Mouse (Mus musculus): ENCODE data around the gene Mylpf. TPM values are rescaled to one million over a fixed set of nuclear protein-coding genes. Genes with fewer than 3 reads are reported as not detected.

Gene Mylpf
- polyA plus RNA-seq, 1 experiment: 10,881 TPM

GRCm38 (mm10) chr7:127218670-127219069, 10.0 kb downstream of the Mylpf start:
- TF ChIP-seq REST (IDR thresholded peaks at IDR 0.05; ENCODE audit: insufficient read depth, insufficient read length) (no peak), USF1 (IDR thresholded peaks at IDR 0.05; ENCODE audit: low read depth) (no peak), TCF12 (IDR thresholded peaks at IDR 0.05; ENCODE audit: insufficient read depth, poor library complexity, severe bottlenecking) (no peak), MAX (IDR thresholded peaks at IDR 0.05; ENCODE audit: low read depth) (no peak), MYOD1 (IDR thresholded peaks at IDR 0.05; ENCODE audit: control insufficient read depth in 1 of 3, insufficient read length in 2 of 3, low read depth in 2 of 3) (no peak), MYOG (IDR thresholded peaks at IDR 0.05; ENCODE audit: control insufficient read depth in 1 of 3, insufficient read depth in 1 of 3, insufficient read length in 2 of 3, low read depth in 2 of 3) (no peak), POLR2AphosphoS2 (IDR thresholded peaks at IDR 0.05; ENCODE audit: insufficient read length, low read depth) (no peak), POLR2A (IDR thresholded peaks at IDR 0.05; ENCODE audit: insufficient read length, low read depth) (no peak), SRF (IDR thresholded peaks at IDR 0.05; ENCODE audit: control insufficient read depth, insufficient read length, low read depth) (no peak), TCF3 (IDR thresholded peaks at IDR 0.05; ENCODE audit: insufficient read length, low read depth) (no peak), E2F4 (IDR thresholded peaks at IDR 0.05; ENCODE audit: insufficient read depth) (no peak), CEBPB (IDR thresholded peaks at IDR 0.05; ENCODE audit: insufficient read depth, poor library complexity, severe bottlenecking) (no peak)
- Histone ChIP-seq H3K79me2 (ENCODE audit: control insufficient read depth, insufficient read depth) (no peaks in the 10 kb centered on the region), H3K27me3 (ENCODE audit: control insufficient read depth, insufficient read depth, insufficient read length) (no peaks in the 10 kb centered on the region), H3K4me3 (no peak overlapping the region), H3K36me3 (ENCODE audit: control insufficient read depth, insufficient read depth) (no peaks in the 10 kb centered on the region), H3ac (ENCODE audit: control insufficient read depth, insufficient read length) (no peak overlapping the region), H3K4me2 (ENCODE audit: low read depth) (no peak overlapping the region)

GRCm38 (mm10) chr7:127220440-127220839, 11.8 kb downstream of the Mylpf start:
- TF ChIP-seq MAX (IDR thresholded peaks at IDR 0.05; ENCODE audit: low read depth) (no peak), TCF12 (IDR thresholded peaks at IDR 0.05; ENCODE audit: insufficient read depth, poor library complexity, severe bottlenecking) (no peak), CEBPB (IDR thresholded peaks at IDR 0.05; ENCODE audit: insufficient read depth, poor library complexity, severe bottlenecking) (no peak), MYOG (IDR thresholded peaks at IDR 0.05; ENCODE audit: control insufficient read depth in 1 of 3, insufficient read depth in 1 of 3, insufficient read length in 2 of 3, low read depth in 2 of 3) (no peak), MYOD1 (IDR thresholded peaks at IDR 0.05; ENCODE audit: control insufficient read depth in 1 of 3, insufficient read length in 2 of 3, low read depth in 2 of 3) (no peak), REST (IDR thresholded peaks at IDR 0.05; ENCODE audit: insufficient read depth, insufficient read length) (no peak), POLR2AphosphoS2 (IDR thresholded peaks at IDR 0.05; ENCODE audit: insufficient read length, low read depth) (no peak), SRF (IDR thresholded peaks at IDR 0.05; ENCODE audit: control insufficient read depth, insufficient read length, low read depth) (no peak), TCF3 (IDR thresholded peaks at IDR 0.05; ENCODE audit: insufficient read length, low read depth) (no peak), E2F4 (IDR thresholded peaks at IDR 0.05; ENCODE audit: insufficient read depth) (no peak), POLR2A (IDR thresholded peaks at IDR 0.05; ENCODE audit: insufficient read length, low read depth) (no peak), USF1 (IDR thresholded peaks at IDR 0.05; ENCODE audit: low read depth) (no peak)
- H3K27me3 ChIP-seq (ENCODE audit: control insufficient read depth, insufficient read depth, insufficient read length): no peaks in the 10 kb centered on the region
- no peak overlapping the region for H3K4me3 ChIP-seq
- H3ac ChIP-seq (ENCODE audit: control insufficient read depth, insufficient read length): no peak overlapping the region
- H3K79me2 ChIP-seq (ENCODE audit: control insufficient read depth, insufficient read depth): no peaks in the 10 kb centered on the region
- no peaks in the 10 kb centered on the region for H3K36me3 ChIP-seq (ENCODE audit: control insufficient read depth, insufficient read depth)
- H3K4me2 ChIP-seq (ENCODE audit: low read depth): no peak overlapping the region

GRCm38 (mm10) chr7:127223106-127223505, 14.4 kb downstream of the Mylpf start:
- Histone ChIP-seq H3K36me3 (ENCODE audit: control insufficient read depth, insufficient read depth) (no peaks in the 10 kb centered on the region), H3K79me2 (ENCODE audit: control insufficient read depth, insufficient read depth) (no peaks in the 10 kb centered on the region), H3K27me3 (ENCODE audit: control insufficient read depth, insufficient read depth, insufficient read length) (no peaks in the 10 kb centered on the region), H3ac (ENCODE audit: control insufficient read depth, insufficient read length) (no peak overlapping the region), H3K4me2 (ENCODE audit: low read depth) (no peak overlapping the region), H3K4me3 (no peak overlapping the region)
- TF ChIP-seq E2F4 (IDR thresholded peaks at IDR 0.05; ENCODE audit: insufficient read depth): no peak
- no peak for TF ChIP-seq CEBPB (IDR thresholded peaks at IDR 0.05; ENCODE audit: insufficient read depth, poor library complexity, severe bottlenecking)
- no peak for TF ChIP-seq POLR2AphosphoS2 (IDR thresholded peaks at IDR 0.05; ENCODE audit: insufficient read length, low read depth)

- H3ac ChIP-seq (ENCODE audit: control insufficient read depth, insufficient read length): no peak overlapping the region
- TF ChIP-seq TCF12 (IDR thresholded peaks at IDR 0.05; ENCODE audit: insufficient read depth, poor library complexity, severe bottlenecking): no peak
- TF ChIP-seq REST (IDR thresholded peaks at IDR 0.05; ENCODE audit: insufficient read depth, insufficient read length): no peak
- TF ChIP-seq E2F4 (IDR thresholded peaks at IDR 0.05; ENCODE audit: insufficient read depth): no peak
- no peak for TF ChIP-seq MYOG (IDR thresholded peaks at IDR 0.05; ENCODE audit: control insufficient read depth in 1 of 3, insufficient read depth in 1 of 3, insufficient read length in 2 of 3, low read depth in 2 of 3)
- H3K4me3 ChIP-seq: no peak overlapping the region
- no peaks in the 10 kb centered on the region for H3K36me3 ChIP-seq (ENCODE audit: control insufficient read depth, insufficient read depth)
- no peaks in the 10 kb centered on the region for H3K27me3 ChIP-seq (ENCODE audit: control insufficient read depth, insufficient read depth, insufficient read length)
- no peaks in the 10 kb centered on the region for H3K79me2 ChIP-seq (ENCODE audit: control insufficient read depth, insufficient read depth)
- H3K4me2 ChIP-seq (ENCODE audit: low read depth): no peak overlapping the region
Measured at GRCm38 (mm10) chr7:127223515-127224478, 15.1 kb downstream of the Mylpf start.

GRCm38 (mm10) chr7:127224616-127225015, 15.9 kb downstream of the Mylpf start:
- Histone ChIP-seq H3K36me3 (ENCODE audit: control insufficient read depth, insufficient read depth) (peaks cover 4% of the 10 kb centered on the region), H3K4me2 (ENCODE audit: low read depth) (no peak overlapping the region), H3ac (ENCODE audit: control insufficient read depth, insufficient read length) (no peak overlapping the region), H3K27me3 (ENCODE audit: control insufficient read depth, insufficient read depth, insufficient read length) (no peaks in the 10 kb centered on the region), H3K79me2 (ENCODE audit: control insufficient read depth, insufficient read depth) (no peaks in the 10 kb centered on the region), H3K4me3 (no peak overlapping the region)
- TF ChIP-seq POLR2AphosphoS2 (IDR thresholded peaks at IDR 0.05; ENCODE audit: insufficient read length, low read depth): no peak

All from myocyte (in vitro differentiated cells).